Mouse (Mus musculus): Measurements from ENCODE around the gene AC131692.1. TPM values are rescaled to one million over a fixed set of nuclear protein-coding genes. Genes with fewer than 3 reads are reported as not detected.

The AC131692.1 gene
- polyA plus RNA-seq, 1 experiment: 0.07 TPM

DNA sequence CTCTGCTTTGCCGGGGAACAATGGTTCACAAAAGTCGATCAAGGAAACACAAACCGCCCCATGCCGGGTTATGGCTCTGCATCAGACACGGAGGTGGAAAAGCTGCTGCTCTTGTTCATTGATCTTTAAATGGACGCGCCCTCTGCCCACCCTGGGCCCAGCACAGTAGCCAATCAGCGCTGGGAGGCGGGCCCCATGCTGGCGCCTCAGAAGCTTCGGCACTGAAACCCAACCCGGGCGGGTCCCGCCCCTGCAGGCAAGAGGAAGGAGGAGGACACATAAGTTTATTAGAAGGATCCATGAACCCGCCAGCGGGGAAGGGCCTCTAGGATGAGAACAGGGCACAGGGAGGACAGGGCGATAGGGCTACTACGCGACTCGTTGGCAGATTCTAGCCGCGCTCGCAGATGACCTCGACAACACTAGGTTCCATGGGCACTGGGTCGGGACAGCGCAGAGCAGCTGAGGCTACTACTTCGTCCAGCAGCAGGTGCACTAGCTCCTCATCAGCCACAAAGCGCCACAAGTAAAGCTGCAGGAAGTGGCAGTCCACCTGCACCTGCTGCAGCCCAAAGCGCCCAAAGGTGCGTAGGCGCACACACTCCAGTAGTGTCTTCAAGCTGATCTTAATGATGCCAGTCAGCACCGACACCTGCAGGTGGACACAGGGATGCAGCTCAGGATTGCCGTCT, 26.3 kb upstream of the AC131692.1 start, which contains the start of gene Tm7sf2:
Gene Tm7sf2 (minus strand): TSS at position 650 of the 692 bp plus-strand sequence.
- Histone ChIP-seq H3K27me3 (ENCODE audit: control insufficient read depth, insufficient read depth, insufficient read length) (no peaks in the 10 kb centered on the region), H3ac (ENCODE audit: control insufficient read depth, insufficient read length) (peak within 1 kb of the TSS; percentile 17), H3K4me3 (peak within 1 kb of the TSS; percentile 41), H3K79me2 (ENCODE audit: control insufficient read depth, insufficient read depth) (peaks cover 11% of the 10 kb centered on the region), H3K4me2 (ENCODE audit: low read depth) (peak within 1 kb of the TSS; percentile 99), H3K36me3 (ENCODE audit: control insufficient read depth, insufficient read depth) (no peaks in the 10 kb centered on the region)
- TF ChIP-seq POLR2A (IDR thresholded peaks at IDR 0.05; ENCODE audit: insufficient read length, low read depth): no peak
- TF ChIP-seq MYOD1 (IDR thresholded peaks at IDR 0.05; ENCODE audit: control insufficient read depth in 1 of 3, insufficient read length in 2 of 3, low read depth in 2 of 3): peak in 1 of 3 experiments; percentile 43
- TF ChIP-seq E2F4 (IDR thresholded peaks at IDR 0.05; ENCODE audit: insufficient read depth): peak; percentile 75
- TF ChIP-seq MYOG (IDR thresholded peaks at IDR 0.05; ENCODE audit: control insufficient read depth in 1 of 3, insufficient read depth in 1 of 3, insufficient read length in 2 of 3, low read depth in 2 of 3): peak in 2 of 3 experiments; percentile 38 to 42
- no peak for TF ChIP-seq USF1 (IDR thresholded peaks at IDR 0.05; ENCODE audit: low read depth)
- no peak for TF ChIP-seq REST (IDR thresholded peaks at IDR 0.05; ENCODE audit: insufficient read depth, insufficient read length)
- TF ChIP-seq TCF12 (IDR thresholded peaks at IDR 0.05; ENCODE audit: insufficient read depth, poor library complexity, severe bottlenecking): no peak
- TF ChIP-seq MAX (IDR thresholded peaks at IDR 0.05; ENCODE audit: low read depth): no peak
- no peak for TF ChIP-seq TCF3 (IDR thresholded peaks at IDR 0.05; ENCODE audit: insufficient read length, low read depth)
- no peak for TF ChIP-seq CEBPB (IDR thresholded peaks at IDR 0.05; ENCODE audit: insufficient read depth, poor library complexity, severe bottlenecking)
- TF ChIP-seq SRF (IDR thresholded peaks at IDR 0.05; ENCODE audit: control insufficient read depth, insufficient read length, low read depth): no peak
- peak; percentile 16 for TF ChIP-seq POLR2AphosphoS2 (IDR thresholded peaks at IDR 0.05; ENCODE audit: insufficient read length, low read depth)

DNA sequence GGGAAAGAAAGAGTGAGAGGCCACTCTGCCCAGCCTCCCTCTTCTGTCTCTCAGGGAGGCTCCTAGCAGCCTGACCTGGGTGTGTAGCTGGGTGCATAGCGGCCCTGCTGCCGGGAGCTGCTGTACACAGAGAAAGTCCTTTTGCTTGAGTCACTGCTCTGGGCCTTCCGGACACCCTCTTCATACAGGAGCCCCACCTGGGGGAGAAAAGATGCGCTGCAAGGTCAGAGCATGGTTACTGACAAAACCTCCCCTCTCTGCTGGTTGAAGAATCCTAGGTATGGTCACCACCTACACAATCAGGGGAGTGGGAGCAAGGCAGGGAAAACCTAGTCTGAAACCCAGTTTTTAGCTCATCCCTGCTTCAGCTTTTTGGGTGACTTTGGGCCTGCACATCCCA, 25.3 kb upstream of the AC131692.1 start:
- Histone ChIP-seq H3ac (ENCODE audit: control insufficient read depth, insufficient read length) (no peak overlapping the region), H3K4me3 (no peak overlapping the region), H3K36me3 (ENCODE audit: control insufficient read depth, insufficient read depth) (peaks cover 3% of the 10 kb centered on the region), H3K27me3 (ENCODE audit: control insufficient read depth, insufficient read depth, insufficient read length) (no peaks in the 10 kb centered on the region), H3K4me2 (ENCODE audit: low read depth) (no peak overlapping the region), H3K79me2 (ENCODE audit: control insufficient read depth, insufficient read depth) (peaks cover 5% of the 10 kb centered on the region)
- TF ChIP-seq CEBPB (IDR thresholded peaks at IDR 0.05; ENCODE audit: insufficient read depth, poor library complexity, severe bottlenecking) (no peak), USF1 (IDR thresholded peaks at IDR 0.05; ENCODE audit: low read depth) (no peak), SRF (IDR thresholded peaks at IDR 0.05; ENCODE audit: control insufficient read depth, insufficient read length, low read depth) (no peak), TCF12 (IDR thresholded peaks at IDR 0.05; ENCODE audit: insufficient read depth, poor library complexity, severe bottlenecking) (no peak), MYOD1 (IDR thresholded peaks at IDR 0.05; ENCODE audit: control insufficient read depth in 1 of 3, insufficient read length in 2 of 3, low read depth in 2 of 3) (no peak), POLR2AphosphoS2 (IDR thresholded peaks at IDR 0.05; ENCODE audit: insufficient read length, low read depth) (no peak), POLR2A (IDR thresholded peaks at IDR 0.05; ENCODE audit: insufficient read length, low read depth) (no peak), TCF3 (IDR thresholded peaks at IDR 0.05; ENCODE audit: insufficient read length, low read depth) (no peak), MAX (IDR thresholded peaks at IDR 0.05; ENCODE audit: low read depth) (no peak), MYOG (IDR thresholded peaks at IDR 0.05; ENCODE audit: control insufficient read depth in 1 of 3, insufficient read depth in 1 of 3, insufficient read length in 2 of 3, low read depth in 2 of 3) (no peak), REST (IDR thresholded peaks at IDR 0.05; ENCODE audit: insufficient read depth, insufficient read length) (no peak), E2F4 (IDR thresholded peaks at IDR 0.05; ENCODE audit: insufficient read depth) (no peak)

DNA sequence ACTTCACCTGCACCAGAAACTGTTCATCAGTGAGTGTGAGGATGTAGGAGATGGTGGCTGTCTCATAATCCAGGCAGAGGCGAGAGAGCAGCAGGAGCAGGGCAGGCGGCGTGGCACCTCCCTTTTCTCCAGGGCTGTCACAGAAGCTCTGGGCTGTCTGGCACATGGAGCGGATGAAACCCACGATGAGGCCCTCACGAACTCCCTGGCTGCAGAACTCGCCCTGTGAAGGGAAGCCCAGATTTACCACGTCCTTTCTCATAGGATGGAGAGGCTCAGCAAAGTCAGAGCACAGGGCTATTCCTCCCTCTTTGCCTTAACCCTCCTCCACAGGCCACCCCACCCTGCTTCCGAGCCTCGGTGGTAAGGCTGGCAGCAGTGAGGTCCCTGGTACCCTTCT, 24.4 kb upstream of the AC131692.1 start:
- Histone ChIP-seq H3ac (ENCODE audit: control insufficient read depth, insufficient read length) (no peak overlapping the region), H3K79me2 (ENCODE audit: control insufficient read depth, insufficient read depth) (peaks cover 5% of the 10 kb centered on the region), H3K27me3 (ENCODE audit: control insufficient read depth, insufficient read depth, insufficient read length) (no peaks in the 10 kb centered on the region), H3K4me2 (ENCODE audit: low read depth) (no peak overlapping the region), H3K36me3 (ENCODE audit: control insufficient read depth, insufficient read depth) (peaks cover 3% of the 10 kb centered on the region), H3K4me3 (no peak overlapping the region)
- TF ChIP-seq MYOD1 (IDR thresholded peaks at IDR 0.05; ENCODE audit: control insufficient read depth in 1 of 3, insufficient read length in 2 of 3, low read depth in 2 of 3) (no peak), SRF (IDR thresholded peaks at IDR 0.05; ENCODE audit: control insufficient read depth, insufficient read length, low read depth) (no peak), MAX (IDR thresholded peaks at IDR 0.05; ENCODE audit: low read depth) (no peak), POLR2A (IDR thresholded peaks at IDR 0.05; ENCODE audit: insufficient read length, low read depth) (no peak), E2F4 (IDR thresholded peaks at IDR 0.05; ENCODE audit: insufficient read depth) (no peak), TCF12 (IDR thresholded peaks at IDR 0.05; ENCODE audit: insufficient read depth, poor library complexity, severe bottlenecking) (no peak), TCF3 (IDR thresholded peaks at IDR 0.05; ENCODE audit: insufficient read length, low read depth) (no peak), MYOG (IDR thresholded peaks at IDR 0.05; ENCODE audit: control insufficient read depth in 1 of 3, insufficient read depth in 1 of 3, insufficient read length in 2 of 3, low read depth in 2 of 3) (no peak), REST (IDR thresholded peaks at IDR 0.05; ENCODE audit: insufficient read depth, insufficient read length) (no peak), CEBPB (IDR thresholded peaks at IDR 0.05; ENCODE audit: insufficient read depth, poor library complexity, severe bottlenecking) (no peak), POLR2AphosphoS2 (IDR thresholded peaks at IDR 0.05; ENCODE audit: insufficient read length, low read depth) (no peak), USF1 (IDR thresholded peaks at IDR 0.05; ENCODE audit: low read depth) (no peak)

DNA sequence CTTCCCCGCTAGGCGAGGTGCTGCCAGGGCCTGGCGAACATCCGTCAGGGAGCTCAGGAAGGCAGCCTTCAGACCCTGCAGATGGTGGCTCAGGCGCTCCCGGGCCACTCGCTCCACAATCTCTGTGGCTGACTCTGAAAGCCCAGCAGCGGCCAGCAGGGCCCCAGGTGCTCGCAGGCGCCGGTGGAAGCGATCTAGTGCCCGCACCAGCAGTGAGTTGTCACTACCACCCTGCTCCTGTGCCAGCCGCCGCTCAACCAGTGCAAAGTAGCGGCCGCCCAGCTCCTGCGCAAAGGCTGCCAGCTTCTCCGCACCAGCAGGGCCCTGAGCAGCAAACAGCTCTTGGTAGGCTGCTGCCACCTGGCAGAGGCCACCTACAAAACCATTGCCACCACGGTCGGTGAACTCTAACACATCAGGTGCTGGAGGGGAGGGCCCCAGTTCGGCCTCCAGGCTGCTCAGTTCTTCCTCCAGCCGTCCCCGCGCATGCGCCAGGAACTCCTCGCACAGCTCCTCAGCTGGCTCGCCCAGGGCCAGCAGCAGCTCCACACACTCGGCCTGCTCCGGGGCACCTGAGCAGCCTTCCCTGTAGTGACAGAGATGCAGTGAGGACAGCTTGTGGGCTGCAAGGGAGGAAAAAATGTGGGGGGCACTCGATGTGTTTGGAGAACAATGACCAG, 23.5 kb upstream of the AC131692.1 start:
- H3K36me3 ChIP-seq (ENCODE audit: control insufficient read depth, insufficient read depth): peaks cover 3% of the 10 kb centered on the region
- peaks cover 11% of the 10 kb centered on the region for H3K79me2 ChIP-seq (ENCODE audit: control insufficient read depth, insufficient read depth)
- no peak overlapping the region for H3K4me2 ChIP-seq (ENCODE audit: low read depth)
- TF ChIP-seq SRF (IDR thresholded peaks at IDR 0.05; ENCODE audit: control insufficient read depth, insufficient read length, low read depth): no peak
- no peaks in the 10 kb centered on the region for H3K27me3 ChIP-seq (ENCODE audit: control insufficient read depth, insufficient read depth, insufficient read length)
- H3K4me3 ChIP-seq: no peak overlapping the region
- H3ac ChIP-seq (ENCODE audit: control insufficient read depth, insufficient read length): no peak overlapping the region

All from myocyte (in vitro differentiated cells).